Mouse (Mus musculus): ENCODE data around the gene Naa20.

DNA sequence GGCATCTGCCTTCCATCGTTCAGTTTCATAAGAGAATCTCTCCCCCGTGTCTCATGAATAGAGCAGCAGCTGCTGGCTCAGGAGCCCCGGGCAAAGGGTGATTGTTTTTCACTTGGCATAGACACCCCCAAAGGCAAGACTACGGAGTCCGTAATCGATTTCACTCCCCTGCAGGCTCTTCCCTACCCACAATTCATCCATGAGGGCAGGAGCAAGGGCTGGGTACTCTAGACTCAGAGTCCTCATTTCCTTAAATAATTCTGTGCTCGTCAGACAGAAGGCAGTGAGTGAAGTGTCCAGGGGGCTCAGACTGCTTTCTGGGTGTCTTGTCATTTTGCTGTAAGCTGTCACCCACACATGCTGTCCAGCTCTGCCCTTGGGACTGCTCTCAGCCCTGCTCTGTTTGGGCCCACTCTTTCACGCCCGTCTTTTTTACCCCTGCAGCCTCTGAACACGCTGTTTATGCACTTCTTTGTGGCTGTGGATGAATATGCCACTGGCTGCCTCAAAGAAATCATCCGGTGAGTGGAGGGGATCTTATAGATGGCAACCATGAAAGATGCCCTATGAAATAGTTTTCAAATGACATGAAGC lies 47.7 kb downstream of the Naa20 start:
- TF ChIP-seq GATA1 (IDR thresholded peaks at IDR 0.05; ENCODE audit: borderline replicate concordance, low read length) (no peak), FLI1 (IDR thresholded peaks at IDR 0.05; ENCODE audit: low read length) (no peak)
